Mouse (Mus musculus) left cerebral cortex, postnatal 10 days (tissue): ENCODE results near the gene Wwc2. TPM values are rescaled to one million over a fixed set of nuclear protein-coding genes. Genes with fewer than 3 reads are reported as not detected.

Experiments used
- DNase-seq, 2 experiments: peaks; one replicate each; pipeline ENCODE4 v3.0.0; 2021 to 2022; ENCODE audit warnings: low spot score in 2 of 2, mixed read lengths in 1 of 2; ENCODE audit errors: extremely low spot score in 1 of 2
- intact Hi-C: fragments of 180-260 bp; cut with DNase I; formaldehyde crosslinking; loops from one replicate; pipeline ENCODE4 v1.15.1; 2025
- total RNA-seq, 2 experiments: library from RNA; stranded (reverse); gene quantifications; 2 replicates each; pipeline ENCODE4 v1.2.3; 2021

The Wwc2 gene
- total RNA-seq, 2 experiments from 2014 or later, result 27.3 to 28.0 TPM

GRCm38 (mm10) chr8:47783544-47783943 lies 207.2 kb downstream of the Wwc2 start:
- intact Hi-C loops, result no loop called here
- DNase-seq, result no peak

- DNase-seq, result no peak
- intact Hi-C loops, result no loop called here
Observed at GRCm38 (mm10) chr8:47781881-47782280, 208.8 kb downstream of the Wwc2 start.

GRCm38 (mm10) chr8:47779589-47779988 lies 211.1 kb downstream of the Wwc2 start:
- no peak for DNase-seq
- intact Hi-C loops, result no loop called here

DNA sequence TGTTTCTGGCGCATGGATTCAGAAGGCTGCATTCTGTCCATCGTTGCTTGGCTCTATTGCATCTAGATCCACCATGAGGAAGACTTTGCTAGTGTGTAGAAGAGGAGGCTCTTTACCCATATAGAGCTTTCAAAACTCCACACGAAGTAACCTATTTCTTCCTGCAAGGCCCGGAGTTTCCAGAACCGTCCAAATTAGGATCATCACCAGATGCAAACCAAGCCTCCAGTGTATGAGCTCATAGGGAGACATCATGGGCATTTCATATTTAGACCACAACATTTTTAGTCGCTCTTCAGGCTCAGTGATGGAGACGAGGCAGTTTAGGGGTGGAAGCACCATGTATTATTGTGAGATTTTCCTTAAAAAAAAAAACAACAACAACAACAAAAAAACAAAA lies 213.3 kb downstream of the Wwc2 start:
- DNase-seq, result no peak
- intact Hi-C loops, result no loop called here

Other genes with a start within 250 kb of the Wwc2 start
- gene Cldn24, start 168.8 kb downstream of the Wwc2 start, total RNA-seq, result not detected
- under 1 TPM in 1 of 2 experiments, not detected in 1; 0.34 TPM for gene Cldn22, start 166.4 kb downstream of the Wwc2 start, total RNA-seq
- gene Dctd, start 108.2 kb upstream of the Wwc2 start, total RNA-seq, result 1 to 10 TPM; 8.7 to 9.7 TPM